ENCODE assay signal across 18 mouse cellular contexts in the genomic region with DNA sequence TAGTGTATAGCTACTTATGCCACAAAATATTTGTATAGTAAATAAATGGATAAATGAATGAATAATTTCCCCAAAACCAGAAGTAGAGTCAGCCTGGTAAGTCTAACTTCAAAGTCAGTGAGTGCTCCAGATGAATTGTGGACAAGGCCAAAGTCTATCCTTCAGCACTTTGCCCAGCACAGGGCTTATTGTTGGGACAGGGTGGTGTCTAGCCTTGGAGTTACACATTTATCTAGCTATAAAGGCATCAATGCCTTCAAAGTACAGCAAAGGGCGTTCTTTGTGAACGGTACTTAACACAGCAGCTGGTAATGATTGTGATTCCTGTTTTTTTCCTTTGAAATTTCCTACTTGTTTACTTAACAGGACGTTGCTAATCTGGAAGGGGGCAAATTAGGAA.
DNase-seq lines count a peak whose midpoint lies in the region; ATAC-seq and TF ChIP-seq lines count a peak whose summit lies in the region.
"Had no signal": no experiment of that assay in that cellular context is flagged by ENCODE, and none has a peak within 500 bp of the region (broad histone marks: within the 10 kb centered on the region; RNA-seq: fewer than 3 reads in every experiment).

No protein-coding gene starts in this region.

- peak; percentile 86 for ATAC-seq in intestine, embryonic 15.5 days
- no peak for ATAC-seq in forebrain, embryonic 11.5 days (replicated peaks; ENCODE audit: low FRiP score)
- ATAC-seq: CD4-positive, CD25-positive, alpha-beta regulatory T cell, adult 4 months; forebrain, embryonic 16.5 days; hindbrain, embryonic 16.5 days; liver, postnatal 0 days had no signal

- H3K4me1 ChIP-seq in ES-E14 (ENCODE audit: control insufficient read depth in 2 of 2, insufficient read depth in 2 of 2, low read length in 2 of 2, poor library complexity in 1 of 2) = no peaks in the 10 kb centered on the region
- no peaks in the 10 kb centered on the region for H3K4me1 ChIP-seq in intestine, embryonic 15.5 days (replicated peaks)
- no peaks in the 10 kb centered on the region for H3K4me1 ChIP-seq in forebrain, embryonic 11.5 days (replicated peaks; ENCODE audit: control insufficient read depth, insufficient read depth, low read length)

- H3K27me3 ChIP-seq in intestine, embryonic 15.5 days (replicated peaks) = no peaks in the 10 kb centered on the region
- no peaks in the 10 kb centered on the region for H3K27me3 ChIP-seq in forebrain, embryonic 11.5 days (ENCODE audit: control insufficient read depth, insufficient read depth, low read length)
- H3K27me3 ChIP-seq: limb, embryonic 12.5 days had no signal

- DNase-seq in embryo, embryonic 10 days (ENCODE audit: low spot score) = peak; percentile 6
- DNase-seq in embryo, embryonic 9.5 days (ENCODE audit: extremely low spot score) = no peak
- DNase-seq in ES-E14 (ENCODE audit: low read depth, low spot score) = peak; percentile 13
- peak; percentile 39 to 42 for DNase-seq in kidney, postnatal 36 days
- no peak for DNase-seq in T-cell, adult 2 months (ENCODE audit: low spot score)
- DNase-seq in forebrain, embryonic 11.5 days (ENCODE audit: low spot score) = no peak
- no peak for DNase-seq in layer of hippocampus, adult 9-10 months (ENCODE audit: low spot score)
- DNase-seq: adrenal gland, postnatal 10 days; cerebellum, adult 8-10 months; heart, adult 11 months; heart, postnatal 4 days; liver, postnatal 0 days; thymus, postnatal 14 days had no signal

- 29% methylated on average over 3 of the region's 3 CpGs for WGBS in intestine, embryonic 15.5 days
- WGBS in forebrain, embryonic 11.5 days = 32% methylated on average over 3 of the region's 3 CpGs

- no peaks in the 10 kb centered on the region for H3K9me3 ChIP-seq in ES-E14 (ENCODE audit: control insufficient read depth, insufficient read depth, low read depth, low read length)
- H3K9me3 ChIP-seq in intestine, embryonic 15.5 days = no peaks in the 10 kb centered on the region
- no peaks in the 10 kb centered on the region for H3K9me3 ChIP-seq in forebrain, embryonic 11.5 days (ENCODE audit: control insufficient read depth, low read length)
- H3K9me3 ChIP-seq: limb, embryonic 12.5 days had no signal

- in situ Hi-C loops in ES-E14 (cut with MboI; ENCODE audit: low sequenced_read_pairs in 2 of 2, unreplicated experiment in 2 of 2) = no loop called here

- no peak overlapping the region for H3K27ac ChIP-seq in ES-E14 (ENCODE audit: insufficient read depth, low read depth, low read length, poor library complexity, severe bottlenecking)
- H3K27ac ChIP-seq in intestine, embryonic 15.5 days = 0 out of 2 replicates have a peak overlapping the region, but pooled peaks have one; percentile 17
- H3K27ac ChIP-seq in forebrain, embryonic 11.5 days (ENCODE audit: low read depth, low read length) = no peak overlapping the region
- H3K27ac ChIP-seq: limb, embryonic 12.5 days had no signal

- no peak overlapping the region for H3K4me3 ChIP-seq in ES-E14 (ENCODE audit: insufficient read depth in 1 of 2, low read depth in 1 of 2, low read length in 2 of 2, poor library complexity in 1 of 2, severe bottlenecking in 1 of 2)
- H3K4me3 ChIP-seq in intestine, embryonic 15.5 days (replicated peaks) = no peak overlapping the region
- no peak overlapping the region for H3K4me3 ChIP-seq in forebrain, embryonic 11.5 days (ENCODE audit: low read depth, low read length)
- H3K4me3 ChIP-seq: limb, embryonic 12.5 days had no signal

- no peak overlapping the region for H3K9ac ChIP-seq in ES-E14 (ENCODE audit: insufficient read depth, low read depth, low read length, poor library complexity, severe bottlenecking)
- H3K9ac ChIP-seq in intestine, embryonic 15.5 days = no peak overlapping the region
- no peak overlapping the region for H3K9ac ChIP-seq in forebrain, embryonic 11.5 days (ENCODE audit: low read length)
- H3K9ac ChIP-seq: limb, embryonic 12.5 days; liver, postnatal 0 days had no signal

- H3K36me3 ChIP-seq in ES-E14 (ENCODE audit: control insufficient read depth, insufficient read depth, low read length, poor library complexity, severe bottlenecking) = no peaks in the 10 kb centered on the region
- H3K36me3 ChIP-seq in intestine, embryonic 15.5 days = no peaks in the 10 kb centered on the region
- no peaks in the 10 kb centered on the region for H3K36me3 ChIP-seq in forebrain, embryonic 11.5 days (ENCODE audit: control insufficient read depth, insufficient read depth, low read length)
- H3K36me3 ChIP-seq: limb, embryonic 12.5 days had no signal

- H3K4me2 ChIP-seq in intestine, embryonic 15.5 days (replicated peaks) = no peak overlapping the region
- no peak overlapping the region for H3K4me2 ChIP-seq in forebrain, embryonic 11.5 days (ENCODE audit: low read depth, low read length, severe bottlenecking)
- H3K4me2 ChIP-seq: limb, embryonic 12.5 days had no signal

TF ChIP-seq in ES-E14, 5 proteins besides CTCF, POLR2A, EP300 and RAD21:
- TF ChIP-seq MAFK (IDR thresholded peaks at IDR 0.05; ENCODE audit: insufficient read depth, low read depth, low read length) (no peak), CHD2 (IDR thresholded peaks at IDR 0.05; ENCODE audit: low read depth, low read length) (no peak), HCFC1 (IDR thresholded peaks at IDR 0.05; ENCODE audit: borderline replicate concordance, insufficient read depth, low read length) (no peak), ZNF384 (IDR thresholded peaks at IDR 0.05; ENCODE audit: low read depth, low read length) (no peak), ZC3H11A (IDR thresholded peaks at IDR 0.05; ENCODE audit: borderline replicate concordance, low read depth, low read length) (no peak)

Comparison
In these comparisons a context has a peak if more than half of its experiments do, and no peak if none do; other contexts are left out.
1. DNase-seq: peak in embryo, embryonic 10 days (single experiment), ES-E14 (single experiment) and kidney, postnatal 36 days (2 of 2); none in embryo, embryonic 9.5 days (single experiment), T-cell, adult 2 months (single experiment), forebrain, embryonic 11.5 days (single experiment) and layer of hippocampus, adult 9-10 months (single experiment).